Mouse (Mus musculus) MEL (cell line): ENCODE data around the gene Mfap3. TPM values are rescaled to one million over a fixed set of nuclear protein-coding genes. Genes with fewer than 3 reads are reported as not detected.

ENCODE experiments used
- DNase-seq: peaks from one replicate; pipeline ENCODE4 v3.0.0; 2011; ENCODE audit warnings: low read depth, low spot score
- H3K27ac ChIP-seq: 2 replicates; pipeline ENCODE4 v1.5.1; 2012; ENCODE audit warnings: low read depth, mild to moderate bottlenecking, control low read depth, low read length, moderate library complexity; ENCODE audit not compliant: control insufficient read depth
- H3K27me3 ChIP-seq, 2 experiments: fragments of 150-350 bp in 1 of 2; sonication (generic) in 1 of 2; 2 replicates each; pipeline ENCODE4 v1.6.1; 2012; ENCODE audit warnings: low read length in 2 of 2, mild to moderate bottlenecking in 2 of 2, improper control_type of control experiment in 1 of 2, moderate library complexity in 1 of 2; ENCODE audit not compliant: insufficient read depth in 2 of 2, control insufficient read depth in 1 of 2
- H3K36me3 ChIP-seq, 2 experiments: 2 replicates each; pipeline ENCODE4 v1.6.1; 2012 to 2014; ENCODE audit warnings: low read length in 2 of 2, improper control_type of control experiment in 1 of 2, inconsistent platforms in 1 of 2, mild to moderate bottlenecking in 1 of 2; ENCODE audit not compliant: insufficient read depth in 2 of 2, control insufficient read depth in 1 of 2
- H3K4me1 ChIP-seq, 2 experiments: fragments of 150-350 bp in 1 of 2; sonication (generic) in 1 of 2; 2 replicates each; pipeline ENCODE4 v1.6.1; 2012; ENCODE audit warnings: low read length in 2 of 2, improper control_type of control experiment in 1 of 2, mild to moderate bottlenecking in 1 of 2; ENCODE audit not compliant: insufficient read depth in 2 of 2, control insufficient read depth in 1 of 2
- H3K4me3 ChIP-seq, 2 experiments: fragments of 150-350 bp in 1 of 2; sonication (generic) in 1 of 2; 2 replicates each; pipeline ENCODE4 v1.5.1; 2012; ENCODE audit warnings: low read depth in 2 of 2, low read length in 2 of 2, mild to moderate bottlenecking in 2 of 2, moderate library complexity in 2 of 2, control low read depth in 1 of 2, improper control_type of control experiment in 1 of 2; ENCODE audit not compliant: control insufficient read depth in 1 of 2, insufficient read depth in 1 of 2
- H3K79me2 ChIP-seq: 2 replicates; pipeline ENCODE4 v1.6.1; 2012; ENCODE audit warnings: mild to moderate bottlenecking, low read length, moderate library complexity; ENCODE audit not compliant: control insufficient read depth, poor library complexity, insufficient read depth
- H3K9ac ChIP-seq: 2 replicates; pipeline ENCODE4 v1.6.1; 2012; ENCODE audit warnings: low read depth, mild to moderate bottlenecking, control low read depth, low read length, moderate library complexity; ENCODE audit not compliant: control insufficient read depth, poor library complexity, severe bottlenecking
- H3K9me3 ChIP-seq: fragments of 150-350 bp; sonication (generic); replicated peaks from 2 replicates; pipeline ENCODE4 v1.6.1; 2012; ENCODE audit warnings: mild to moderate bottlenecking, low read length, improper control_type of control experiment, moderate library complexity; ENCODE audit not compliant: insufficient read depth
- CHD2 ChIP-seq: IDR thresholded peaks from 2 replicates; pipeline ENCODE4 v1.6.1; 2011; ENCODE audit warnings: low read length, improper control_type of control experiment
- ELF1 ChIP-seq: IDR thresholded peaks from 2 replicates; pipeline ENCODE4 v1.6.1; 2014; ENCODE audit warnings: low read depth, mild to moderate bottlenecking, inconsistent platforms, low read length, improper control_type of control experiment, moderate library complexity
- EP300 ChIP-seq, 2 experiments: IDR thresholded peaks; 2 replicates each; pipeline ENCODE4 v1.6.1; 2011; ENCODE audit warnings: improper control_type of control experiment in 2 of 2, low read length in 2 of 2, low read depth in 1 of 2, mild to moderate bottlenecking in 1 of 2
- ETS1 ChIP-seq: IDR thresholded peaks from 2 replicates; pipeline ENCODE4 v1.6.1; 2012; ENCODE audit warnings: low read depth, mild to moderate bottlenecking, inconsistent platforms, low read length, improper control_type of control experiment, moderate library complexity
- GABPA ChIP-seq: IDR thresholded peaks from 2 replicates; pipeline ENCODE4 v1.6.1; 2012; ENCODE audit warnings: low read depth, mild to moderate bottlenecking, inconsistent platforms, low read length, improper control_type of control experiment, moderate library complexity
- GATA1 ChIP-seq: IDR thresholded peaks from 2 replicates; pipeline ENCODE4 v1.6.1; 2011; ENCODE audit warnings: low read depth, low read length, improper control_type of control experiment
- HCFC1 ChIP-seq: IDR thresholded peaks from 2 replicates; pipeline ENCODE4 v1.6.1; 2012; ENCODE audit warnings: low read depth, mild to moderate bottlenecking, inconsistent platforms, low read length, improper control_type of control experiment, moderate library complexity
- JUND ChIP-seq: IDR thresholded peaks from 2 replicates; pipeline ENCODE4 v1.6.1; 2011; ENCODE audit warnings: low read depth, mild to moderate bottlenecking, improper control_type of control experiment, low read length
- MAFK ChIP-seq: IDR thresholded peaks from 2 replicates; pipeline ENCODE4 v1.6.1; 2011; ENCODE audit warnings: low read depth, mild to moderate bottlenecking, low read length, improper control_type of control experiment, borderline replicate concordance
- MAX ChIP-seq: IDR thresholded peaks from 2 replicates; pipeline ENCODE4 v1.6.1; 2011; ENCODE audit warnings: low read length, improper control_type of control experiment
- MEF2A ChIP-seq: IDR thresholded peaks from 2 replicates; pipeline ENCODE4 v1.6.1; 2014; ENCODE audit warnings: low read depth, mild to moderate bottlenecking, inconsistent platforms, low read length, improper control_type of control experiment; ENCODE audit not compliant: poor library complexity, insufficient replicate concordance, severe bottlenecking; ENCODE audit errors: extremely low read depth
- NELFE ChIP-seq: IDR thresholded peaks from 2 replicates; pipeline ENCODE4 v1.6.1; 2011; ENCODE audit warnings: low read depth, low read length, improper control_type of control experiment
- POLR2A ChIP-seq, 2 experiments: IDR thresholded peaks; 2 replicates each; pipeline ENCODE4 v1.6.1; 2011 to 2012; ENCODE audit warnings: low read length in 2 of 2, mild to moderate bottlenecking in 2 of 2, control low read depth in 1 of 2, improper control_type of control experiment in 1 of 2, low read depth in 1 of 2, moderate library complexity in 1 of 2; ENCODE audit not compliant: control insufficient read depth in 1 of 2, insufficient read depth in 1 of 2, poor library complexity in 1 of 2
- POLR2AphosphoS2 ChIP-seq: IDR thresholded peaks from 2 replicates; pipeline ENCODE4 v1.6.1; 2011; ENCODE audit warnings: low read length, improper control_type of control experiment
- POLR2AphosphoS5 ChIP-seq: IDR thresholded peaks from 2 replicates; pipeline ENCODE4 v1.6.1; 2012; ENCODE audit warnings: low read depth, borderline replicate concordance, mild to moderate bottlenecking, inconsistent platforms, low read length, moderate library complexity, mixed read lengths
- RAD21 ChIP-seq: IDR thresholded peaks from 2 replicates; pipeline ENCODE4 v1.6.1; 2011; ENCODE audit warnings: mild to moderate bottlenecking, low read depth, low read length, improper control_type of control experiment
- RCOR1 ChIP-seq: IDR thresholded peaks from 2 replicates; pipeline ENCODE4 v1.6.1; 2012; ENCODE audit warnings: low read depth, mild to moderate bottlenecking, inconsistent platforms, low read length, improper control_type of control experiment
- SIN3A ChIP-seq: IDR thresholded peaks from 2 replicates; pipeline ENCODE4 v1.6.1; 2012; ENCODE audit warnings: low read length, improper control_type of control experiment, inconsistent platforms
- TBP ChIP-seq: IDR thresholded peaks from 2 replicates; pipeline ENCODE4 v1.8.0; 2011; ENCODE audit warnings: low read depth, low read length, improper control_type of control experiment
- UBTF ChIP-seq: IDR thresholded peaks from 2 replicates; pipeline ENCODE4 v1.6.1; 2012; ENCODE audit warnings: low read depth, mild to moderate bottlenecking, inconsistent platforms, low read length, improper control_type of control experiment, moderate library complexity, borderline replicate concordance; ENCODE audit not compliant: insufficient read depth
- USF1 ChIP-seq: IDR thresholded peaks from 2 replicates; pipeline ENCODE4 v1.6.1; 2014; ENCODE audit warnings: low read depth, mild to moderate bottlenecking, inconsistent platforms, low read length, improper control_type of control experiment, moderate library complexity
- USF2 ChIP-seq, 2 experiments: IDR thresholded peaks; 2 replicates each; pipeline ENCODE4 v1.6.1; 2011 to 2012; ENCODE audit warnings: improper control_type of control experiment in 2 of 2, low read length in 2 of 2, borderline replicate concordance in 1 of 2, inconsistent platforms in 1 of 2, low read depth in 1 of 2, mild to moderate bottlenecking in 1 of 2; ENCODE audit not compliant: insufficient read depth in 1 of 2
- ZC3H11A ChIP-seq: IDR thresholded peaks from 2 replicates; pipeline ENCODE4 v1.6.1; 2012; ENCODE audit warnings: low read depth, mild to moderate bottlenecking, inconsistent platforms, low read length, improper control_type of control experiment
- ZKSCAN1 ChIP-seq: IDR thresholded peaks from 2 replicates; pipeline ENCODE4 v1.6.1; 2012; ENCODE audit warnings: low read depth, mild to moderate bottlenecking, inconsistent platforms, low read length, improper control_type of control experiment, moderate library complexity
- ZNF384 ChIP-seq: IDR thresholded peaks from 2 replicates; pipeline ENCODE4 v1.6.1; 2012; ENCODE audit warnings: low read depth, mild to moderate bottlenecking, inconsistent platforms, low read length, improper control_type of control experiment
- polyA plus RNA-seq, 2 experiments: library from polyadenylated mRNA; stranded (reverse) in 1 of 2; unstranded in 1 of 2; fragments of >175 nt in 1 of 2; fragments of >200 nt in 1 of 2; gene quantifications; 2 replicates each; pipeline versions ENCODE4 v1.2.1 to v1.2.4; 2012; ENCODE audit warnings: low replicate concordance in 2 of 2, low read depth in 1 of 2; ENCODE audit not compliant: insufficient read length in 2 of 2, insufficient read depth in 1 of 2, missing spikeins in 1 of 2
- total RNA-seq: library from RNA; depleted of rRNA; stranded (reverse); fragments of 300-350 nt; gene quantifications from 2 replicates; pipeline ENCODE4 v1.2.3, GENCODE M21; 2012

Gene Mfap3
- total and polyA plus RNA-seq, 3 experiments, result 21.2 to 22.7 TPM; not detected in 1

DNA sequence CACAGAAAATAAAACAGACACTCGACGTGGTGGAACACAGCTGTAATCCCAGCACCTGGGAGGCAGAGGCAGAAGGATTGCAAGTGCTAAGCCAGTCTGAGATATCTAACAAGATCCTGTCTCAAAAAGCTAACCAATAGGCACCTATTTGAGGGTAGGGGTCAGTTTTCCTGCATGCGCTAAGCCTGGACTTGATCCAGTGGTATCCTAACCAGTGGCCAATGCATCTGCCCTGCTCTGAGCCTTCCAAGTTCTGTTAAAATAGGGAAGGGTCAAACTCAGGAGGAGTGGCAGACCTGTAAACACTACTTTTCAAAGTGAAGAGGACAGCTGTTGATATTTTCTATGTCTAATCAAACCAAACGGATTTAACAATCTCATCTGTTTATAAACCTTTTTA, 13.8 kb downstream of the Mfap3 start:
- DNase-seq, result no peak
- Histone ChIP-seq H3K36me3 (no peaks in the 10 kb centered on the region; a peak in 2 of 4 replicates), H3K27ac (no peak overlapping the region), H3K9ac (no peak overlapping the region), H3K27me3 (no peaks in the 10 kb centered on the region)
- no peak for TF ChIP-seq HCFC1
- no peak for TF ChIP-seq ZNF384
- no peak for TF ChIP-seq NELFE
- TF ChIP-seq, all 39 proteins: peak for 0
- H3K9me3 ChIP-seq, result no peaks in the 10 kb centered on the region
- H3K4me3 ChIP-seq, result no peak overlapping the region
- no peaks in the 10 kb centered on the region for H3K4me1 ChIP-seq
- H3K79me2 ChIP-seq, result no peaks in the 10 kb centered on the region

DNA sequence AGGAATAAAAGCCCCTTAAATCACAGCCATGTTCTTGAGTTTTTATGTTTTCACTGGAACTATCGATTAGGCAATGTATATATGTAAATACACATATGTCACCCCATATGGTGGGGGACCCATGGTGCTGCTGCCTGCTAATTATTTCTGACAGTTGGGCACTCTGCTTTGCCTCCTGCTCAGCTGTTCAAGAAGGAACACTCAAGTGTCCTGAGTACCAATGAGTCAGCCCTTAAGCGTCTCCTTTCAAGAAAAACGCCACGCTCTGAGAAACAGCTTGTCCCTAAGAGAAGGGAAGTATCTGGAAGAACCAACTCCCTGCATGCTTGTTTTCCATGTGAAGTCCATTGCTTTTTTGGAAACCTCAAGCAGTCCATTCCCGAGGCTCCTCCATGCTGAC, 17.4 kb downstream of the Mfap3 start:
- H3K36me3 ChIP-seq, result no peaks in the 10 kb centered on the region; a peak in 2 of 4 replicates
- H3K9ac ChIP-seq, result no peak overlapping the region
- no peaks in the 10 kb centered on the region for H3K9me3 ChIP-seq
- DNase-seq, result no peak
- TF ChIP-seq POLR2AphosphoS5 (no peak), ZKSCAN1 (no peak), TBP (no peak), RCOR1 (no peak), MEF2A (no peak), HCFC1 (no peak), USF2 (IDR thresholded peaks at IDR 0.05; ENCODE audit: borderline replicate concordance in 1 of 2, insufficient read depth in 1 of 2, low read depth in 1 of 2, low read length in 2 of 2) (no peak), ELF1 (no peak), ZC3H11A (no peak), ZNF384 (no peak), GATA1 (no peak)
- no peaks in the 10 kb centered on the region for H3K4me1 ChIP-seq
- no peaks in the 10 kb centered on the region for H3K27me3 ChIP-seq
- no peak overlapping the region for H3K4me3 ChIP-seq
- no peaks in the 10 kb centered on the region for H3K79me2 ChIP-seq
- no peak overlapping the region for H3K27ac ChIP-seq

DNA sequence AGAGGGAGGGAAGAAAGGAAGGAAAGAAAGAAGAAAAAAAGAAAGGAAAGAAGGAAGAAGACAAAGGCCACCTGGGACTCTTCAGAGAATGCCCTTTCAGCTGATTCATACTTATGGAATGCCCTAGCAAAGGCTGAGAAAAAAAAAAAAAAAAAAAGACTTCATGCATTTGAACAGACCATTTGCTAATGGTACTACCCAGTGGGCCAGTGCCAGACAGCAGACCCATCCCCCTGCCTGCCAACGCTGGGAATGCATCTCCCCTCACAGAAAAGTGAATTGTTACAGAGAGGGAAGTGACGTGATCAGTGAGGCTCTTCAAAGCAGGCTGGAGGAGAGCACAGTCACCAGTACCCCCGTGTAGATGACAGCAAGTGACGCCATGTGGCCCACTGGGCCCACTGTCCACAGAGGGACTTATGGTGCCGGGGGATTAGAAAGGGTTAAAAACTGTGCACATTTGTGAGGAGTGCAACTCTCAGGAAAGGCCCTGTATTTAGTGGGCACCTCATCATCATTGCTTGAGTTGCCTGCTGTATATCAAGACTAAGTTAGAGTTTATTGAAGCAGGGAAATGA, 21.5 kb downstream of the Mfap3 start:
- no peak for DNase-seq
- no peaks in the 10 kb centered on the region for H3K27me3 ChIP-seq
- H3K9me3 ChIP-seq, result no peaks in the 10 kb centered on the region
- no peaks in the 10 kb centered on the region for H3K4me1 ChIP-seq
- no peak overlapping the region for H3K27ac ChIP-seq
- no peak overlapping the region for H3K9ac ChIP-seq
- no peaks in the 10 kb centered on the region for H3K79me2 ChIP-seq
- TF ChIP-seq RAD21 (no peak), SIN3A (no peak), CHD2 (no peak), POLR2AphosphoS2 (no peak), GABPA (no peak), MAX (no peak), JUND (no peak), ETS1 (no peak), UBTF (no peak), POLR2A (IDR thresholded peaks at IDR 0.05; ENCODE audit: control insufficient read depth in 1 of 2, insufficient read depth in 1 of 2, low read depth in 1 of 2, low read length in 2 of 2, poor library complexity in 1 of 2) (no peak), USF1 (no peak), EP300 (IDR thresholded peaks at IDR 0.05; ENCODE audit: low read depth in 1 of 2, low read length in 2 of 2) (no peak), HCFC1 (no peak), RCOR1 (no peak), ZKSCAN1 (no peak), MAFK (no peak)
- H3K36me3 ChIP-seq, result no peaks in the 10 kb centered on the region
- no peak overlapping the region for H3K4me3 ChIP-seq
